Mouse (Mus musculus): Measurements from ENCODE around the gene Il18r1.

- TF ChIP-seq USF1 (IDR thresholded peaks at IDR 0.05; ENCODE audit: low read depth) (no peak), CTCF (IDR thresholded peaks at IDR 0.05; ENCODE audit: control insufficient read depth, insufficient read depth, insufficient read length) (no peak), MAX (IDR thresholded peaks at IDR 0.05) (no peak), CEBPB (IDR thresholded peaks at IDR 0.05; ENCODE audit: low read depth) (no peak)
Measured at GRCm38 (mm10) chr1:40423892-40424291, 41.5 kb upstream of the Il18r1 start.

All from C2C12 (cell line).